Mouse (Mus musculus) cerebellum, adult 8-10 months (tissue): ENCODE data around the gene Suv39h2.

Experiments
- DNase-seq: peaks from one replicate; pipeline ENCODE4 v3.0.0; 2022

Suv39h2 gene

DNA sequence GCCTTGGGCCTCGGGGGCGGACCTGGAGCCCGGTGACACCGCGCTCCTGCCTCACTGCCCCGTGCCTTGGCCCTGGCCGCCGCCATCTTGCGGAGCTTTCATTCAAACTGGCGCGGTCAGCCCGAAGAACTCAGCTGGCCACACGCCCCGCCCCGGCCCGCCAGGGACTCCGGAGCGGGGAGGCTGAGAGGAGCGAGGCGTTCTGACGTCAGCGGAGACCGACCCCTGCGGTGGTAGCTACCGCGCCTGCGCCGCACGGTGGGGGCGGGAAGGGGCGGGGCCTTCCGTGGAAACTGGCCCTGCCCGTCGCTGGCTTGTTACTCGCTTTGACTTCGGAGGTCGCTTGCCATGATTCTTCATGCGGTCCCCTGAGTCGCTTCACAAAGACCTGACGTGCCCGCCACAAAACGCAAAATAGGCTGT lies at the start of gene Suv39h2:
Gene Suv39h2, minus strand, starts transcription at position 171 of the 423 bp plus-strand sequence.
- peak; percentile 98 for DNase-seq

GRCm38 (mm10) chr2:3522558-3522957 lies 47.7 kb upstream of the Suv39h2 start:
- DNase-seq, result no peak

DNA sequence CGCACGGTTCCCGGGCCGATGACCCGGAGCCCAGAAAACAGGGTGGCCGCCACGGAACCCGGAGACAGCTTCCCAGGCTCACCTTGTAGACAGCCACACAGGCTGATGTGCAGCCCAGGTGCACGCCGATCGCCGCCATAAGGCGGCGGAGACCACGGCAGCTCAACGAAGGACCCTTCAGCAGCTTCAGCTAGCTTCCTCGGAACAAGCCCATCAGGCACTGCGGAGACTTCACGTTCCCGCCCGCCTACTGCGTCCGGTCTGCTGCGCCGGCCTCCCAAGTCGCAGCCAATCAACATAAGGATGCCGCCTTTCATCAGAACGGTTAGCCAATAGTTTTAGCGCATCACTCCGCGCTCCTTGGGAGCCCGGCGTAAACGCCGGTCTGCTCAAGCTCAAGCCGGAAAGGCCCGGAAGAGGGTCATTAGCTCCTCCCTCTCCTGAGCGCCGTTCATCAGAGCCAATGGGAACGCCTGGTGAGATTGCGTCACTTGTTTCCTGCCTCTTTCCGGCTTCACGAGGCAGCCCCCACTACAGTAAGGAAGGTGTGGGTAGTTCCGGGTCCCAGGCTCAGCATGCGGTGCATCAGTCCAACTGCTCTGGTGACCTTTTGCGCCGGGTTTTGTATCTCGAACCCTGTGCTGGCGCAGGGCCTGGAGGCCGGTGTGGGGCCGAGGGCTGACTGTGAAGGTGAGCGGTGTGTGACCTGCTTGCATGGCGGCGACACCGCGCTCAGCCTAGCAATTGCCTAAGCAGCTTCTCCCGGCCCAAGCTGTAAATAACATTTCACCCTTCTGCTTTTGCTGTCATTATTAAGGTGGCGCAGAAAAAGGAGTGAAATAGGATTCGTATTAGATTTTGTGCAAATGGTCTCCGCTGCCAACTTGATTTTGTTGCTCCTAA lies 38.0 kb upstream of the Suv39h2 start, which contains the start of the genes Gm45902, Hspa14 and Cdnf:
Gene Gm45902, minus strand, starts transcription at position 239 of the 903 bp plus-strand sequence.
Gene Hspa14, minus strand, starts transcription at position 263 of the 903 bp plus-strand sequence.
Gene Cdnf, plus strand, starts transcription at position 479 of the 903 bp plus-strand sequence.
- peak; percentile 96 for DNase-seq

- peak; percentile 42 for DNase-seq
Measured at GRCm38 (mm10) chr2:3512076-3512475, 37.2 kb upstream of the Suv39h2 start.

DNA sequence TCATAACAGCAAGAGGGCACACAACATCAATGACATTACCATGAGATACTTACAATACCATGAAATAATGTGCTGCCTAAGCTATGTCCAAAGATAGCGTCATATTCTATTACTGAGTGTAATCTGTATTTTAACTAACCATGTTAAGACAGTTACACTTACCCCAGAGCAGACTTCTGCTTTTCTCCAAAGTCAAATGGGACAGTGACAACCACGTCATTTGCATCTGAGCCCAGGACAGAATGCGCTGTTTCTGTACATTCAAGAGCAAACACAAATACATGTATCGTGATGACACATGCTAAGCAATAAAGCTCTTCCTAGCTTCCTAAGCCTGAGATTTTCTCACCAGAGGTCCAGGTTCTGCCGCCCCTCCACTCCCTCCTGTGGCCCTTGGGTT lies 26.1 kb upstream of the Suv39h2 start:
- DNase-seq, result no peak

DNA sequence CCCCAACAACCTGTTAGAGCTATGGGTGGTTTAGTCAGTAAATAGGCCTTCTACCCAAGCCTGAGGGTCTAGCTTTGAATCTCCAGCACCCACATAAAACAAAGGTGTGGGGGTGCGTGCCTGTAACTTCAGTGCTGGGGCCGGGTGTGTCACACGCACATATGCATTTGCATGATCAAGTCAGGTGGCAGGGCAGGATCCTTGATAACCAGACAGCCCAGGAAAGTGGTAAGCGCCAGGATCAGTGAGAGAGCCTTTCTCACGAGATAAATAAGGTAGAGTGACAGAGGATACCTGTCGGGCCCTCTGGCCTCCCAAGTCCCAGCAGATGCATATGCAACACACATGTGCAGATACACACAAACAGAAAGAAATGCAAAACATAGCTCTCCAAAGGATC lies 24.7 kb upstream of the Suv39h2 start:
- no peak for DNase-seq

DNA sequence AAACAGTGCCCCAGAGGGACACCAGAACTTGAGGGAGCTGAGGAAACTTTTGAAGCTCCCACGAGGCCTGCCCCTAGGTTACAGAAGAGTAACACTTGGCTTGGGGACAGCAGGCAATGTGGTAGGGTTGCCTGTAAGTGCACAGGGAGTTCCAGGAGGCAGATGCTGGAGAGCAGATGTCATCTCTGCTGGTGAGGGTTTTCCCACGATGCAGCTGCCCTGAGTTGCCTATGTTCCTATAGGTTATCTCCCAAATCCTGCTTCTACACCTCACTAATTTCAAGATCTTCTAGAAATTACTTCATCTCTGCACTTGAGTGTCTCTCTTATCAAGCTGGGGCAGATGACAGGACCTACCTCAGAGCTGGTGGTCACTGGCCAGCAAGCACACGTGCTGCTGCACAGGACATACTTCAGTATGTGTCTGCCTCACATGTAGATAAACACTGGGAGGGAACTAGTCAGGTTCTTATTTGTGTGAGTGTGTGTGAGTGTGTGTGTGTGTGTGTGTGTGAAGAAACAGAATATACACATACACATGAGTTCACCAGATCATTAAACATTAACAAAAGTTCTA lies 19.1 kb upstream of the Suv39h2 start:
- DNase-seq, result no peak

GRCm38 (mm10) chr2:3489816-3490215 lies 15.0 kb upstream of the Suv39h2 start:
- DNase-seq, result no peak

GRCm38 (mm10) chr2:3480239-3480638 lies 5.4 kb upstream of the Suv39h2 start:
- DNase-seq, result no peak

DNA sequence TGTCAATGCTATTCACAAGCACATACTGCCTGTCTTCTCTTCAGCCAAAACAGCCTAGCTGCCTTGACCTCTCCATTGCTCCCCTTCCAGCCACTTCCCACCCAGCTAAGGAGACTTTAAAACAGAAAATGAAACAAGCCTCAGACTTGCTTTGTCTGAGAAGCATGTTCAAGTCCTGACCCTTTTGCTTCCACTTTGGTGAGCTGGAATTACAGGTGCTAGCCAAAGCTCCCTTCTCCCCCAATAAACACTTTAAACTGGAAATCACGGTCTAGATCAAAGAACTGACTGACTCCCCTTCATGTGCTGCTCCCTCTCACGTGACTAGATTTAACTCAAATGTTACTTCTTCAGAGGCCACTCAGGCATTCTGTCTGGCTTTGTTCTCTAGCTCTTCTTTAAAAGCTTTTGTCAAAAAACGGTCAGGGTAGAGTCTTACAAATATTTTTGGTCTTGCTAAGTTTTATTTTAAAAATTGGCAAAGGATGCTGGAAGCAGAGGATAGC lies 968 bp upstream of the Suv39h2 start:
- peak; percentile 11 for DNase-seq

DNA sequence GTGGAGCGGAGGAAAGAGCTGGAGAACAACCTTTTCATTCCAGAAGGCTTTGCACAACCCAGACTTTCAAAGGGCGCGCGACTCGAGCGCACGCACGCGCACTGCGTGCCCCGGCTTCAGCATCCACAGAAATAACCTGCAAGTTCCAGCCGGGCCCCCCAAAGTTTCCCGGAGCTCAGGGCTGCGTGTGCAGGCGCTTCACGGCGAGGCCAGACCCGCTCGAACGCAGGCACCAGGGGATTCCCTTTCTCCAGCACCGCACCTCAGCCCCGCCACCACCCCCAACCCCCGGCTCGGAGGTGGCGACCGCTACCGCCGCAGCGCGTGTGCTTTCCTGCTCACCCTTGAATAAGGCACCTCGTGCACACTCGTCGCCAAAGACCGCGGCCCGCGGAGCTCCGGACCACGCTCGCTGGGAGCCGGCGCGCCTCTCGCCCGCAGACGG lies 448 bp downstream of the Suv39h2 start:
- peak; percentile 60 for DNase-seq

GRCm38 (mm10) chr2:3473891-3474290 lies 940 bp downstream of the Suv39h2 start:
- no peak for DNase-seq

DNA sequence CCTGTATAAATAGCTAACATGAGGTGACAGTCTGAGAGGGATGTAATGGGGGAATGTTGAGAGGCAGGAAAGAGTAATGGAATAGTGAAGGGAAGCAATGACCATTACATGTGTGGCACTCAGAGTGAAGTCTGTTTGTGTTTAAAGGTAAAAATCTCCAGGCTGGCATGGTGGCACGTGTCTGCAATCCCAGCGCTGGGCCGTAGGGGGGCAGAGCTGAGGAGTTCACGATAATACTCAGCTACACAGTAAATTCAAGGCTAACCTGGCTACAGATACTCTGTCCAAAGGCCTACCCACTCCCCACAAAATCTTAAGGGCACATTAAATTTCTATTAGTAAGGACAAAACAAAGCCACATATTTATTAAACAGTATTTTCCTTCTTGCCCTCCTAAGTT lies 18.2 kb downstream of the Suv39h2 start:
- DNase-seq, result no peak

DNA sequence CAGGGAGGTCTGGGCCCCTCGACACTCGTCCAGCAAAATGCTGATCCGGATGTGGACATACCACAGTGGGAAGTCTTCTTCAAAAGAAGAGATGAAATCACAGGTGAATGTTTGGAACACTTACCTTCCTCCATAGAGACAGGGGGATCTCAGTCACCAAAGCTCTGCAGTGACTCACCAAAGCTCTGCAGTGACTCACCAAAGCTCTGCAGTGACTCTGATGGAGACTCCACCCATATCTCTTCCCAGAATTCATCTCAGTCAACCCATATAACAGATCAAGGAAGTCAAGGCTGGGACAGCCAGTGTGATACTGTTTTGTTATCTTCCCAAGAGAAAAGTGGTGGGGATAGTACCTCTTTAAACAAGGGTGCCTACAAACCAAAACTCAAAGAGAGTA lies 21.7 kb downstream of the Suv39h2 start:
- no peak for DNase-seq

DNA sequence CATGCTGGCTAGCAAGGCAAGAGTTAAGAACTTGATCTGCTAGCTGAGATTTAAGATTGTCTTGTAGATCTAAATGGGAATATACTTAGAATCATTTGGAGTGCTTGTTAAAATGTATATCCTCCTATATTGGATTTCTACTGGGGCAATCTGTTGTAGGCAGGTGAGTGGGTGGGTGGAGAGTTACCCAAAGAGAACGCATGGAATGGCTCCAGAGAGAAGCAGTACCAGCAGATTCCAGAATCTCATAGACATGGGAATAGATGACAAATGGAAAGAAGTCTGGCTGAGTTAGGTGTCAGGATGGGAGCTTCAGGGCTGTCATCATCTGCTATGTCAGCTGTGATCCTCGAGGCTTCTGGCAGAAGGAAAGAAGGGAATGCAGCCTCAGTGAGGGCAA lies 25.4 kb downstream of the Suv39h2 start:
- DNase-seq, result no peak

- no peak for DNase-seq
Measured at GRCm38 (mm10) chr2:3445984-3446383, 28.8 kb downstream of the Suv39h2 start.

- DNase-seq, result peak; percentile 15
Measured at GRCm38 (mm10) chr2:3444206-3444605, 30.6 kb downstream of the Suv39h2 start.

DNA sequence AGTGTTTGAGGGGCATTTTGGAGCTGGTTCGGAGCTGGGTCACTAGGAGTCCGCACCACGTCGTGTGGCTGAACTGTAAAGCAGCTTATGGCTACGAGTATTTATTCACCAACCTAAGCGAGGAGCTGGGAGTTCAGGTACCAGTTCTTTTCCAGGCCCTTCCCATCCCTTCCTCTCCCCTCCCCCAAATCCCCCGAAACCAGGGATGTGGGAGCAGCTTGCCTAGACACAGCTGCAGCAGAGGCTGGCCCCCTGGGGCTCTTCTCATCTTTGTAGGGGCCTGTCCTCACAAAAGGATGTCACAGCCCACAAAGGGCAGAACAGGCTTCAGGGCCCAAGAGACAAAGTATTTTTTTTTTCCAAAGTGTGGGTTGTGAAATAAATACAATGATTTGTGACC lies 36.9 kb downstream of the Suv39h2 start:
- no peak for DNase-seq

GRCm38 (mm10) chr2:3435369-3436061 lies 39.3 kb downstream of the Suv39h2 start:
- no peak for DNase-seq

GRCm38 (mm10) chr2:3430956-3431355 lies 43.9 kb downstream of the Suv39h2 start:
- no peak for DNase-seq

GRCm38 (mm10) chr2:3424579-3424910 lies 50.3 kb downstream of the Suv39h2 start:
- DNase-seq, result no peak

- peak; percentile 70 for DNase-seq
Measured at GRCm38 (mm10) chr2:3423841-3424578, 50.8 kb downstream of the Suv39h2 start, which contains the start of gene Dclre1c. Gene Dclre1c (plus strand): TSS chr2:3424131.
